Mouse (Mus musculus) bone marrow, adult 2 months (tissue): ENCODE results near the gene Dctpp1.

Experiments used
- CTCF ChIP-seq: fragments of 200-500 bp; IDR thresholded peaks from 2 replicates; pipeline ENCODE4 v1.5.1; 2011; ENCODE audit warnings: low read length, control low read depth; ENCODE audit not compliant: control insufficient read depth, insufficient read depth
- POLR2A ChIP-seq: fragments of 200-500 bp; IDR thresholded peaks from 2 replicates; pipeline ENCODE4 v1.6.1; 2011; ENCODE audit warnings: low read depth, mild to moderate bottlenecking, control low read depth, low read length, borderline replicate concordance; ENCODE audit not compliant: control insufficient read depth

DNA sequence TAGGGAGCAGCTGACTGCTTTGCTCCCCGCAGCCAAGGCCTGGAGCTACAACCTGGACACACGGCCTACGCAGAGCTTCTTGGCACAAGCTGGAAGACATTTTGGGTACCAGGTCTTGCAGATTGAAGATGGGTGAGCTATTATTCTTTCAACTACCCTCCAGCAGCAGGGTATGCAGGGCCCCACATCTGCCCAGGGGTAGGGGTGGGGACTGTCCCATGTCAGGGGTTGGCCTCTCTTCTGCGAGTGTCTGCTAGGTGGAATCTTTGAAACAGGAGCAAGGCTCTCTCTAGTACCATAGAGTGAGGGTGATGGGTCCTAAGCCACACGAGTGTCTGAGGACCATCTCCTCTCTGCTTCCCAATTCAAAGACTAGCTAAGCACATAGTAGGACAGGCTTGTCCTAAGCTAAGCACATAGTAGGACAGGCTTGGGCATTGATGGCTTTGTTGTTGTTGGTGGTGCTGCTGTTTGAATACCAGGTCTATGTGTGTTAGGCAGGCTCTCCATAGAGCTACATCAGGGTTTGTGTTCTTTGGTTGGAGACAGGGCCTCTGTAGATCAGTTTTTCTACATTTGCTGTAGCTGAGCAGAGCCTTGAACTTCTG, 37.2 kb upstream of the Dctpp1 start:
- TF ChIP-seq CTCF (no peak), POLR2A (no peak)
